Mouse (Mus musculus): ENCODE measurements at regions not wholly inside any gene's neighbourhood (a gene's known extent, or its start where the extent isn't known, plus 50 kb on each side); places are given as distances from the start of the nearest gene placed in this dataset.
A peak's percentile ranks its signal among the peaks of the same experiment; 100 is the strongest.

DNA sequence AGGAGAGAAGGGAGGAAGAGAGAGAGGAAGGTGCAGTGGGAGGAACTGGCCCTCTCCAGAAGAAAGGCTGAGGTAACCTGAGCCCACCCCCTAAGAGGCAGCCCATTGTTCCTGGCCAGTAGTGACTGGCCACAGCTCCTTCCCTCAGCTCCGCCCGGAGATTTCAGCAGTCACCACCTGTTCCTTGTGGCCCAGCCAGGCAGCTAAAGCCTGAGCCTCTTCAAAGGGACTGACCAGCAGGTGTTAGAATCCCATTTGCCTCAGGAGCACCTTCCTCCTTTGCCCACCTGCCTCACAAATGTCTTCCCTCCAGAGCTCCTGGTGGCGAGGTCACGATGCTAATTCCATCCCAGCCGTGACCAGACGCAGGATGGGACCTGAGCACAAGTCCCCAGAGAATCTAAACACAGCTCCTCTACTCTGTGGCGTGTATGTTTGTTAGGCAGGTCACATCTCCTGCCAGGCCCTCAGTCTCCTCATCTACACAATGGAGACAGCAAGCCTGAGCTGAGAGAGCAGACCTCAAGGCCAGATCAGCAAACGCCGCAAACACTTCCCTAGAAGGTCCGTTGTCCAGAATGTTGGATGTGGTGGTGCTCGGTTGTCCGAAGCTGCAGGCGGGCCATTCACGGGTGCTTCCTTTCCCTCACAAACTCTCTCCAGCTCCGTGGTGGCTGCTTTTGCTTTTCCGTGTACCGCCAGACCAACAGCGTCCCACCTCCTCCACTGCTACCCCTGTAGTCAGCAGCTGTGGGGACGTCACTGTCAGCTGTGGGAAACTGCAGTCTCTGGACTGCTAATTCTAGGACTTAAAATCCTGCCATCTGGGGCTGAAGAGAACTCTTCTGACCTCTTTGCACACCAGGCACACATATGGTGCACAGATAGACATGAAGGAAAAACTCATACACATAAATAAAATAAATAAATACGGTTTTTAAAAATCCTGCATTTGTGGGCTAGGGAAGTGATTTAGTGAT is 145.8 kb upstream of the Rad23b start:
- no peak for DNase-seq (ENCODE audit: low spot score in 2 of 2)

DNA sequence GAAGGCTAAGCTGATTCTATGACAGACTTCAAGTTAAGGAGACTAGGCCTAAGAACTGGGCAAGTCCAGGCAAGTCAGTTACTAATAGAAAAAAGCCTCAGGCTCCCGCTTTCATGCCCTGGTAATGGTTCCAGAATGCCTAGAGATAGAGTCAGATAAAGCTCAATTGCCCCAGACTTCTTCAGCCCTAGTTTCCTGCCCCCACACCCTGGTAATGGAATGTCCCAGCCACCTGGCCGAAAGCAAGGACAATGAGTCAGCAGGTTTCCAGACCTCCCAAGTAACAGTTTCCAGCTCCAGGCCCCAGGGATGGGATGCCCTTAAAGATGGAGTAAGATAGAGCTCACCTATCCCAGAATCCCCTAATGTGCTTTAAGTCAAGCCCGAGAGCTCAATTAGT is 143.6 kb upstream of the Rad23b start:
- no peak for DNase-seq (ENCODE audit: low spot score in 2 of 2)

DNA sequence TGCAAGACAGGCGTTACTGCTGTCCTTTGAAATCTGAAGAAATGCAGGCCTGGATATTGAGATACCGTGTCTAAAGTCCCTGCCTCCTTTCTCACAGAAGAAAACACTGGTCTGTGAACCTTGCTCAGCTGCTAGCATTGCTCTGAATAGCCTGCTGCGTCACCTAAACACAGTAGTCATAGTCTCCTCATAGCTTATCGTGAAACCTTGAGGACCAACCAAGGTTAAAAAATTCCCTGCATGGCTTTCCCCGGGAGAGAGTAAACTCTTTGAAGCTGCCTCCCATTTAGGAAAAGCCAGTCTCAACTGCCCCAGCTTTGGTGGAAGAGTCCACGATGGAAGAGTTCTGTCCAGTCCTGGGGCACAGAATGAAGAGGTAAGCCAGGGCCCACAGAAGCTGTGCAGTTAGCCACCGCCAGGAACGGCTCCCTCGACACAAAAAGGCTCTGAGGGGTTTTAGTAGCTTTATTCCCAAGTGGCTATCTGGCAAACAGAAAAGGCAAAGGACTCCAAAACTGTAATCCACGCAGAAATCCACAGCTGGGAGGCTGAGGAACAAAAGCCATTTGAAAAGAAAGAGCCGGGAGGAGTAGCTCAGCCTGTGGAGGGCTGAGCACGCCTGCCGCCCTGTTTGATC is 142.0 kb upstream of the Rad23b start:
- DNase-seq (ENCODE audit: low spot score in 2 of 2): no peak

DNA sequence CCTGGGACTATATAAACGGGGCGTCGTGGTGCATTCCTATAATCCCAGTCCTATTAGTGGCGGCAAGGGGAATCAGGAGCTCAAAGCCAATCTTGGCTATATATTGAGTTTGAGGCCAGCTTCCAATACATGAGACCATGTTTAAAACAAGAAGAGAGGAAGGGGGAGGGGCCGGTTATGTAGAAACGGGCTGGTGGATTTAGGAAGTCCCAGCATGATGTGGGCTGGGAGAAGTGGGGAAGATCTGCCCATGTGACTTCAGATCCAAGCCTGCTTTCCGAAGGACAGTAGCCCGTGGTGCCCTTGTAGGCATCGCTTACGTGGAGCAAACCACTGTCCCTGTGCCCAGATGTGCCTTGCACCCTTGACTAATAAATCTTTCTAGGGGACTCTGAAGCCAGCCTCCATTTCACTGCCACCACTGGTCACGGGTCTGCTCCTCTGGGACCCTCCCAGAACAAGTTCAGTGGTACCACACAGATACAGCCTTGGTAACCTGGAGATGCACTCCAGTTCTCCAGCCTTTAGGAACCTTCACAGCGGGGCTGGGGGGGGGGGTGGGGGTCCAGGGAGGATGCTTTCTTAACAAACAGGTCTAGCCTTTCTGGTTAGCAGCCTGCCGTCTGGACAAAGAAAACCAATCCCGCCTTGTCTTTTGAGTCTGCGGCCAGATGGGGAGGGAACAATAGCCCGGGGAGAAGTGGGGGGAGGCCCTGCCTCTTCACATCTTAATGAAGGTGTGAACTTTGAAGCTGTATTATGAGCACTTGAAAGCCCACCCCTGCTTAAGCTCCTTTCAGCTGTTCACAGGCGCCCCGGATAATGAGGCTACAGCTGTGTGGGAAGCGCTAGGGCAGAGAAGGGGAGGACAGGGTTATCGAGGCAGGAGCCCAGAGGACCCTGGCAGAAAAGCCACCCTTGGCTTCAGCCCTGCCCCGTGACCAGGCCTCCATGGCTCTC is 141.2 kb upstream of the Rad23b start:
- no peak for DNase-seq (ENCODE audit: low spot score in 2 of 2)

DNA sequence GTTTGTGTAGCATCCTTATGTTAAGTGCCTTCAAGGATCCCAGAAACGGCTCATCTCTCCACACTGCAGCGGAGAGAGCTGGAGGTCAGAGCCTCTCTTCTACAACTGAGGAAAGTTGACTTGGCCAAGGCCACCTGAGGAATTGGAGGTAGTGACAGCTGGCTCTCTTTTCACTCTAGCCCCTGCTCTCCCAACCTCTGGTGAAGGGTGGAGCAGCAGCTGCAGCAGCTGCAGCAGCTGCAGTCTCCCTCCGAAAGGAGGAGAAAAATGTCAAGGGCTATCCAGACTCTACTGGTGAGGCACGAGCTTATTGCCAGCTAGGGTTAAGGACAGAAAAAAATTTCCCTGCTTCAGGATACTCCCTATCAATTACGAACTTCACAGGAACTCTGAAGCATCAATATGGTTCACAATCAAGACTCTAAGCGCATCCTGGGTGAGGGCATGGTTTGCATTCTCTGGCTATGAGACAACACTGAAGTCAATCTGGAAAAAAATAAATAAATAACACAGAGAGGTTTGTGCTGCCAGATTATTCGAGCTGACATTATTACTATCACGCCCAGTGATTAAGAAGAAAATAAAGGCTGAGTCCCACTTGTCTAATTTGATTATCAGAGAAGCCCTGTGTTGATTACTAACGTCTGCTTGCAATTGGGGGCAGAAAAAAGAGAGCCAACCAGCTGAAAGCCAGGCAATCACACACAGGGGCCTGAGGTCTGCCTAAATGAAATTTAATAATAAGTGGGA is 134.2 kb upstream of the Rad23b start:
- no peak for DNase-seq (ENCODE audit: low spot score in 2 of 2)

DNA sequence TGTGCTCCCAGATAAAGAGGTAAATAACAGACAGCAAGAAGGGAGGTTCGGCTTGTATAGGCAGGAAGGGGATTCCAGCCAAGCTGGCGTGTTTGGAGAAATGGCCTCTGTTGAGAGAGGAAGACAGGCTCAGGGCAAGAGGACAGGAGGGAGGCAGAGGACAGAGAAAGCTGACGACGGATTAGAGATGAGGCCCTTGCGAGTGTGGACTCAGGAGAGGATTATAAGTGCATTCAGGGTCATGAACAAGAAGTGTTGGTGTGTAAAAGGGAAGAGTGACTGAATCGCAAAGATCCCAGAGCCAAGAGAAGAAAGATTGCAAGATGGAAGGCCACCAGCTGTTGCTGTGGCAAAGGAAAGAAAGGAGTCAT is 133.7 kb upstream of the Rad23b start:
- DNase-seq (ENCODE audit: low spot score in 2 of 2): no peak

DNA sequence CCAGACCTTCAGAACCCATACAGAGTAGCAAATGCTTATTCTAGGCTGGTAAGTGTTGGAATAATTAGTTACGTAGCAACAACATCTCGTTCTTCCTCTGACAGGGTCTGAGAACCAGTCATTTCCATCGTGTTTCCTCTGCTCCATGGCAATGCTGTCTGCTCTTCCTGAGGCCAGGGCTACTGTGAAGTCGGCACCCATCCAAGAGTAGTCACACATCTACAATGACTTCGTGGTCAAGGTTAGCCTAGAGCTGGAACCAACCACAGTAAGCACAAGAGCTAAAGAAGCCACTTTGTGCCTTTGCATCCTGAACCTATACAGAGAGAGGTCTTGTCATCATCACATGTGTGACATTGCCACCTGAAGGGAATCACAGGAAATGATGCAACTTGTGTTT is 124.1 kb upstream of the Rad23b start:
- DNase-seq (ENCODE audit: low spot score in 2 of 2): no peak

DNA sequence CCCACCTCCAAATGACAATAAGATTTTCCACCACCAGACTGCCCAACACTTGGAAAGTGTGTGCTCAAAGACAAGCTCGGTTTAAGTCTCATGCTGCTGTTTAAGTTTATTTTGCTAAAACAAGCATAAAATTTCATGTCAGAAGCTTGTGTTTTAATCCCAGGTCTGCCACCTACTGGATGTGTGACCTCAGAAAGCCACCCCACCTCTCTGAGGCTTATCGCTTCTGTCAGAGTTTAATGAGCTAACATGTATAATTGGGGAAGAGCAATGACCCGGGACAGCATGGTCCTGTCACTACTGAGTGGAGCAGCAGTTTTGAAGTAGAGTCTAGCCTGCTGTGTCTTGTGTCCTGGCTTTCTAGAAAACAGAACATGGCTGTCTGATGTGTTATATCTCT is 122.4 kb upstream of the Rad23b start:
- DNase-seq (ENCODE audit: low spot score in 2 of 2): no peak

DNA sequence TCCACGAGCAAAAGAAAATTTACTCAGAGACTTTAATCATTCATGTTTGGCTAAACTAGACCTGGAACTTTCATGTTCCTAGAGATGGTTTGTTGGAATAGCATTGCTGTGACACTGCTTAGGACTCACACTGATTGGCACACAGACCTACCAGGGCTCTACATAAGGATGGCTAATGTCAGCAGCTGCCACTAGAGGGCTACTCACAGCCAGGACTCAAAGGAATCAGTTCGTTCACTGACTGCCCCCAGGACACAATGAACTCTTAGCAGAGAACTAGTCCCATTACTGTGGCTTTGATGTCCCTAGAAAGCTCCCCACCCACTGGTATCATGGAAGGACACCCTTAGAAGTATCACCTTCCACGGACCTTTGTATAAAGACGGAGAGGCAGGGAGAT is 118.3 kb upstream of the Rad23b start:
- DNase-seq (ENCODE audit: low spot score in 2 of 2): no peak

DNA sequence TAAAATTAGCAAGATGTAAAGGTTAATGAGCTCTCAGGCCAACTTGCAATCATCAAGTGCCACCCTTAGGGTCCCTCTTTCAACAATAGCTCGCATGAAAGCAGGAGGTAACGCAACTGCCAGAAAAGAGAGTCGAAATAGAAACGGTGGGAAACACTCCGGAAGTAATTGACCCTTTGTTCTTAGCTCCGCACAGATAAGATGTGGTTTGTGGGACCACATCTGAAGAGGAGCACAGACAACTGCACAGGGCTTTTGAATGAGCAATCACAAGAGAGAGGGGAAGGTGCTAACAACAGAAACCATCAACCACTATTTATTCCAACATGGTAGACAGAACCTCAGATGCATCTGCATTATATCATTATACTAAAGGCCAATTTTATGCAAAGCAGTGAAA is 112.0 kb upstream of the Rad23b start:
- no peak for DNase-seq (ENCODE audit: low spot score in 2 of 2)

DNA sequence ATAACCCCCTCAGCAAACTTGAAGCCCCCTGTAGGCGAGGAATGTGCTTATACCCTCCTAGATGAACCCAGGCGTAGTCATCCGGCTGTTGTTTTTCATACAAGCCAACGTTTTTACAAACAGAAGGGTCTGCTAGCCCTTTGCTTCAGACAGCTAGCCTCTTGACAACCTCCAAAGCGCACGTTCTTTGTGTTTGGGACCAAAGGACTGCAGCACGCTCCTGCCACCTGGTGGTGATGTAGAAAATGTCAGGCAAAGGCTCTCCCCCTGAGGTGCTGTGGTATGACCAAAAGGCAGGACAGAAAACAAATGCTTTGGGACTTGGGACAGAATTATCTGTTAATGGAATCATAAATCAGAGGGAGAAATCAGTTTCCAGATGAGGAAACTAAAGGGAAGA is 109.4 kb upstream of the Rad23b start:
- peak; percentile 76 to 84 for DNase-seq (ENCODE audit: low spot score in 2 of 2)

DNA sequence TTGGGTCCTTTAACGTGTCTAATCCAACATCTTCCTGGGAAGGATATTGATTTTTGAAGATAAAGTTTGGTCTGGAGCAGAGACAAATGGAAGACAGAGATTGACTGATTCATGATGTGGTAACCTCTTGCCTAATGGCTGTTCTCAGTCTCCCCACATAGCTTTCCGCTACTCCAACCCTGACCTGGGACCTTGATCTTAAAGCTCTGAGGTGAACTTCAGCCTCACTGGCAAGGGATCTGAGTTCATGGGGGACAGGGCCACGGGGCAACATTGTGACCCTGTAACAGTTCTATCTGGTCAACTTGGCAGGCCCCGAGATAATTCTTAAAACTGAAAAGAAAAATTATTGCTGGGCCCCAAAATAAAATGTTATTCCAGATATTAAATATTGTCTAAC is 107.5 kb upstream of the Rad23b start:
- DNase-seq (ENCODE audit: low spot score in 2 of 2): no peak

DNA sequence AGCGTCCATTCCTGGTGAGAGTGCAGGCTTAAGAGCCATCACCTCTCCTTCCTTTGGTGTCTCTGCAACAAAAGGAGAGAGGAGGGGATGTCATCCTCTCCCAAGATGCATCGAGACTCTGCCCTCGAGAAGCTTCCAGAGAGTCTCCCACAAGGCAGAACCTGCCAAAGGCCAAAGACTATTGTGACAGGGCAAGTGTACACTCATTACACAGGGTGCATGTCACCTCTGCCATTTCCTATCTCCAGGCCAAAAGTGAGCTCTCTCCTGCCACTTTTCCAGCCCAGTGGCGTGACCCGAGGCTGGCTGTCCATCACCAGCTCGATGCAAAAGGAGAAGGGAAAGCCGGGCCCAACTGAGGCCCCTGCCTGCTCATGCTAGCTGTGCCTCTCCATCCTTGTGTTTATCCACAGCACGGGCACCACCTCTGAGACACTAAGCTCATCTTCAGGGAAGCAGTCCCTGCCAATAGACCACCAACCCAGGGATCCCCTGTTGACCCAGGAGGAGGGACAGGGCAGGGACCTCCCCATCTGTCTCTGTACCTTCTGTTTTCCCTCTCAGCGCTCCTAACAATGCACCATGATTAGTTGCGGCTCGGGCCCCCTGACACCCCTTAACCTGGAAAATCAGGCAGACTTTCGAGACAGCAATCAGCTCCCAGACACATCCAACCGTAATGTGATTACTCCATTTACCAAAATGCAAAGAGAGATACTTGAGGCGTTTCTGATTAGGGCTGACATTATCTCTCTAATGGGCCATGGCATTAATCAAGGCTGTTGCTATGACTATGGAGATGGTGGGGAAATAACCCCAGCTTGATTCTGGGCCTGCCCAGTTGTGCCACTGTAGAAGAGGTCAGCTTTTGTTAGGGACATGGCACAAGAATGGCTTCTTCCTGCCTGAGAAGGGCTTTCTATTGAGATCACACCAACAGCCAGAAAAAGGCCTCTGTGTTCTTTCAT is 106.5 kb upstream of the Rad23b start:
- no peak for DNase-seq (ENCODE audit: low spot score in 2 of 2)

DNA sequence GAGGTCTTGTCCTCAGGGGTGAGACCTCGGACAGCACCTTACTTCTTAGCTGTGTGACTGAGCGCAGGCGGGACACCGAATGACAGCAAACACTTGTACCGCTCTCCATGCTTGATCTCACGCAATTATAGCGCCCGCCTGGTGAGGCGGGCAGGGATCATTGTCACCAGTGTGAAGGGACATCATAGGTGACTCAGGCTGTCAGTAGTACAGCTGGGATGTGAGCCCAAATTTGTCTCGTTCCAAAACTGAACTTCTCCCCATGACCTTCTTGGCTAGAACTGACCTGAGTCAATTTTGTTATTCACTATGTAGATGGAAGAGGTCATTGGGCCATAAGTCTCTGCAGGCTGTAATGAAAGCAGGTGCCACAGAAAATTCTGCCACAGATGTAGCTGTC is 104.1 kb upstream of the Rad23b start:
- no peak for DNase-seq (ENCODE audit: low spot score in 2 of 2)

DNA sequence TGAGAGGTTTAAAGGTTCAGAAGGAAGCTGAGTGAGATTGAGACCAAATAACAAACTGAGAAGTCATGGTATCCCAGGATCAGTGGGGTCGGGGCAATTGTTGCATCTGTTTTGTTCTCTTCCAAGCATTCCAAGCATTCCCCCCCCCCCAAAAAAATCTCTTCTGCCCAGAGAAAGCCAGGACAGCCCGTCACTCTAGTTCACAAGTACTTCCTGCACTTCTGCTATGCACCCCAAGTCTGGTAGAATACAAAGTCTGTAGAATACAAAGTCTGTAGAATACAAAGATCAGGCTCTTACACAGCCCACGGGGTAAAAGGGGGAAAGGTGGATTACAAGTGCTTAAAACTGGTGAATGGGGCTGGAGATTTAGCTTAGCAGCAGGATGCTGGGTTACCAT is 99.5 kb upstream of the Rad23b start:
- no peak for DNase-seq (ENCODE audit: low spot score in 2 of 2)

DNA sequence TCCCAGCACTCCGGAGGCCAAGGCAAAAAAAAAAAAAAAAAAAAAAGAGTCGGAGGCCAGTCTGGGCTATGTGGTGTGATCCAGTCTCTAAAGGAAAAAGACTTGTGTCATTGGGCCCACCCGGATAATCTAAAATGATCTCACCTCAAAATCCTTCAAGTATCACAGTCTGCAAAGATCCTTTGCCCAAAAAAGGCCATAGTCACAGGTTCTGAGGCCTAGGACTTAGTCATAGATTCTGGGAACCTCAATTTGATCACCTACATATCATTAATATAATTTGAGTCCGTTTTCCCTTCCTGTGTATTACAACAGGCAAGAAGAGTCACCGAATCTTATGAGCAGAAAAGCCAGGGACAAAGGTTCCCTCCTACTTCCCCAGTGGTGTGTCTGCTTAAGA is 98.3 kb upstream of the Rad23b start:
- DNase-seq (ENCODE audit: low spot score in 2 of 2): no peak

DNA sequence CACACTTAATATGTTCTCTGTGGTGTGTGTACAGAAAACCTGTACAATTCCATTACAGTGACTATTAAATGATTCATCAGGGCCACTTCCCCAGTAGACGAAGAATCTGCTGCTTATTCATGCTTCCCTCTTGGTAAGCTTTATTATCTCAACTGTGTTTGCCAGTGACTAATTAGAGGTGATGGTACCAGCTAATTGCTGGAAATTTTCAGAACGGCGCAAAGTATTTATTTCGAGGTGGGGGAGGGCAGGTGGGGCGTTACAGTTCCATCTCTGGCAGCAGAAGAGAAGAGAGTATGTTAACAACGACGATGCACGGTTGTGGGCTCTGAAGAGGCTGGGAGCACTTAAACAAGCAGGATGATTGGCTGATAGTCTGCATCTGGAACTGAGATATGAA is 96.1 kb upstream of the Rad23b start:
- no peak for DNase-seq (ENCODE audit: low spot score in 2 of 2)

DNA sequence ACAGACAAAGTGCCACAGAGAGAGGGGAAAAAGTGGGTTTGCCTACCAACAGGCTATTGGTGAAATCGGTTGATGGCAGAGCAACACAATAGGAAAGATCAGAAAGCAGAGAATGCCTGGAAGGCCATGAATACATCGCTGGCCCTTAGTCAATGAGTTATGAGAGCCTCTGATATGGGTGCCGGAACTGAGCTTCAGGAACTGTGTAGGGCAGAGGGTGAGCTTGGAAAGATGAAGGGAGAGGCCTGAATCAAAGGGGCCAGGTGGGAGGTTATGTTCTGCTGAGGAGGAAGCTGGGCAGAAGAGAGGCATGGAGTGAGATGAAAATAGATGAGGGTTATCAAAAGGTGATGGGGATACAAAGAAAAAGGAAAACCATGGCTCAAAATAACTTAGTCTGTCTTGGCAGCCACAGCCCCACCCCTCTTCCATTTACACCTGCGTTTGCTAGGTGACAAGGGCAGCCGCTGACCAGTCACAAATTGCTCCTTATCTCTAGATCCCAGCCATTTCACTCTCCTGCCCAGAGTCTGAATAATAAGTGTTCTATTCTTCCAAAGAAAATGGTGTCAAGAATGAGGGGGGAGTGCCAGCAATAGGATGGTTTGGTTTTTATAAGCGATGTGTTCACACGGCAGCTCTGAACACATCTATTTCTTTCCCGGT is 77.7 kb upstream of the Rad23b start:
- no peak for DNase-seq (ENCODE audit: low spot score in 2 of 2)

DNA sequence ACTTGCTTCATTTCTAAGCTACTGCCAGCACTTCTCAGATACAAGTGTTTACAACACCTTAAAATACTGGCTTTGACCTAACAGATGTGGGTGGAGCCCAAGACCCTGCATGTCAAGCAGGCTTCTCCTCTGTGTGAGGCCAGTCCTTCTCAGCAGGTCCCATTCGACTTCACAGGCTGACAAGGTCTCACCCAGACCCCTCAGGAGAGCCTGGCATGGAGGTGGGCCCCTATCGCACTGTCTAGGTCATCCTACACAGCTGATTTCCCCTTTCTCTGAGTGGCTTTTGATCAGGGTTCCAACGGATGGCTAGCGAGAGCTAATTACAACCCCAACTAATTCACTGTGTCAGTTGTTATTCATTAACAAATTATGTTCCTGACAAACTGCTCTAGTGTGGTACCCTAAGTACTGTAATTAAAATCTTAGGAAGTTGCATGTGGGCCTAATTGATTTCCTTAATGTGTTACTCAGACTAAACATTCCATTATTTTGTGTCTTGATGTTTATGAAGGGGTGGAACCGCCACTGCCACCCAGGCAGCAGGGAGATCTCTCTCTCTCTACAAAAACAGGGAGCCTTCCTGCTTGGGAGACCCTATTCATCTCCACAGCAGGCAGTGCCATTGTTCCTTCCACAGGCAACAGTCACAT is 73.4 kb upstream of the Rad23b start:
- DNase-seq (ENCODE audit: low spot score in 2 of 2): no peak

Data from layer of hippocampus, postnatal 14 days (tissue).